Mouse (Mus musculus): ENCODE measurements around the gene Cyb5rl. TPM values are rescaled to one million over a fixed set of nuclear protein-coding genes. Genes with fewer than 3 reads are reported as not detected.

Cyb5rl gene
- polyA plus RNA-seq, 1 experiment from 2014 or later = 4.1 TPM

DNA sequence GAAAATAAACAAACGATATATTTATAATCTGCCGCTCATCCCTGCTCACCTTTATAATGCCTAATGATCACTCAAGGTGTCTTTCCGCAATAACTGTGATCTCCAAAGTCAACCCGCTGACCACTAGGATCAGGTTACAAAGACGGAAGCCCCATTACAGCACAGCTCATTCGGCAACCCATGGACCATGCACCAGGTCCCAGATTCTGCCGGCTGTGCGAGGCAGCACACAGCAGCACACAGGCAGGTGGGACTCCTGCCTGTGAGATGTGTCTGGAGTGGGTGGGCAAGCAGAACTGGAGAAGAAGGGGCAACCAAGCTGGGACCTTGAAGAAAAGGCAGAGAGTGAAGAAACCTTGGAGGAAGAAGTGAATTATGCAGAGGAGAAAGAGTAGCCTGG is 47.5 kb downstream of the Cyb5rl start:
- no peak for ATAC-seq

GRCm38 (mm10) chr4:107117741-107118385 is 51.1 kb downstream of the Cyb5rl start:
- WGBS = 93% methylated on average over 2 of the region's 2 CpGs
- H3K36me3 ChIP-seq (ENCODE audit: control insufficient read depth, insufficient read depth, low read length) = no peaks in the 10 kb centered on the region
- no peaks in the 10 kb centered on the region for H3K9me3 ChIP-seq (replicated peaks; ENCODE audit: control insufficient read depth, low read length, poor library complexity, severe bottlenecking)
- H3K4me2 ChIP-seq (ENCODE audit: low read length) = no peak overlapping the region
- H3K4me3 ChIP-seq (ENCODE audit: low read depth, low read length) = no peak overlapping the region
- H3K4me1 ChIP-seq (ENCODE audit: control insufficient read depth, insufficient read depth, low read length) = no peaks in the 10 kb centered on the region
- H3K27me3 ChIP-seq (ENCODE audit: control insufficient read depth, insufficient read depth, low read depth, low read length) = no peaks in the 10 kb centered on the region
- H3K9ac ChIP-seq (ENCODE audit: low read depth, low read length) = no peak overlapping the region
- ATAC-seq = no peak
- no peak overlapping the region for H3K27ac ChIP-seq (ENCODE audit: low read length)

More for the DNA sequence above, 47.5 kb downstream of the Cyb5rl start:
- Histone ChIP-seq H3K27me3 (ENCODE audit: control insufficient read depth, insufficient read depth, low read depth, low read length) (no peaks in the 10 kb centered on the region), H3K4me1 (ENCODE audit: control insufficient read depth, insufficient read depth, low read length) (no peaks in the 10 kb centered on the region), H3K9me3 (replicated peaks; ENCODE audit: control insufficient read depth, low read length, poor library complexity, severe bottlenecking) (no peaks in the 10 kb centered on the region), H3K4me3 (ENCODE audit: low read depth, low read length) (no peak overlapping the region), H3K9ac (ENCODE audit: low read depth, low read length) (no peak overlapping the region), H3K4me2 (ENCODE audit: low read length) (no peak overlapping the region), H3K27ac (ENCODE audit: low read length) (no peak overlapping the region), H3K36me3 (ENCODE audit: control insufficient read depth, insufficient read depth, low read length) (no peaks in the 10 kb centered on the region)
- WGBS = 56% methylated on average over 8 of the region's 8 CpGs

- 59% methylated on average over 4 of the region's 4 CpGs for WGBS
- Histone ChIP-seq H3K27ac (ENCODE audit: low read length) (no peak overlapping the region), H3K36me3 (ENCODE audit: control insufficient read depth, insufficient read depth, low read length) (no peaks in the 10 kb centered on the region), H3K4me2 (ENCODE audit: low read length) (no peak overlapping the region), H3K4me1 (ENCODE audit: control insufficient read depth, insufficient read depth, low read length) (no peaks in the 10 kb centered on the region), H3K4me3 (ENCODE audit: low read depth, low read length) (no peak overlapping the region), H3K9me3 (replicated peaks; ENCODE audit: control insufficient read depth, low read length, poor library complexity, severe bottlenecking) (no peaks in the 10 kb centered on the region), H3K27me3 (ENCODE audit: control insufficient read depth, insufficient read depth, low read depth, low read length) (no peaks in the 10 kb centered on the region), H3K9ac (ENCODE audit: low read depth, low read length) (no peak overlapping the region)
- no peak for ATAC-seq
Measured at GRCm38 (mm10) chr4:107119056-107119455, 52.3 kb downstream of the Cyb5rl start.

DNA sequence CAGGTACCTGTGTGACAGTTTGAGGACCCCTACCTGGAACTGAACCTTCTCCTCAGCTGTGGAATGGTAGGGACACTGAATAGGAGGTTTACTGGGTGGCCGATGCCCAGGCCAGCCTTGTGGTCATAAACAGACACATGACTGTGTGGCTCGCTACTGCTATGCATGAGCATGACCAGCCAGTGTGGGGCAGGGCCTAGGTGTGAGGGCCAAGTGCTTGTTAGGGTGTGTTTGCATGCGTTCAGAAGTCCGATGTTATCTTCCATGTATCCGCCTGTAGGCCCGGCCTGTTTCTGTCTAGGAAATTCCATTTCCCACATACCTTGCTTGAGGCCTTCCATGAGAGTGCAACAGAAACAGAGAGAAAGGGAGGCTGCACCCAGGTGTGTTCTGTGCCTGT is 53.9 kb downstream of the Cyb5rl start:
- Histone ChIP-seq H3K4me1 (ENCODE audit: control insufficient read depth, insufficient read depth, low read length) (no peaks in the 10 kb centered on the region), H3K4me3 (ENCODE audit: low read depth, low read length) (no peak overlapping the region), H3K4me2 (ENCODE audit: low read length) (no peak overlapping the region), H3K9me3 (replicated peaks; ENCODE audit: control insufficient read depth, low read length, poor library complexity, severe bottlenecking) (no peaks in the 10 kb centered on the region), H3K27ac (ENCODE audit: low read length) (no peak overlapping the region), H3K9ac (ENCODE audit: low read depth, low read length) (no peak overlapping the region), H3K27me3 (ENCODE audit: control insufficient read depth, insufficient read depth, low read depth, low read length) (no peaks in the 10 kb centered on the region), H3K36me3 (ENCODE audit: control insufficient read depth, insufficient read depth, low read length) (no peaks in the 10 kb centered on the region)
- no peak for ATAC-seq
- 88% methylated on average over 6 of the region's 6 CpGs for WGBS

DNA sequence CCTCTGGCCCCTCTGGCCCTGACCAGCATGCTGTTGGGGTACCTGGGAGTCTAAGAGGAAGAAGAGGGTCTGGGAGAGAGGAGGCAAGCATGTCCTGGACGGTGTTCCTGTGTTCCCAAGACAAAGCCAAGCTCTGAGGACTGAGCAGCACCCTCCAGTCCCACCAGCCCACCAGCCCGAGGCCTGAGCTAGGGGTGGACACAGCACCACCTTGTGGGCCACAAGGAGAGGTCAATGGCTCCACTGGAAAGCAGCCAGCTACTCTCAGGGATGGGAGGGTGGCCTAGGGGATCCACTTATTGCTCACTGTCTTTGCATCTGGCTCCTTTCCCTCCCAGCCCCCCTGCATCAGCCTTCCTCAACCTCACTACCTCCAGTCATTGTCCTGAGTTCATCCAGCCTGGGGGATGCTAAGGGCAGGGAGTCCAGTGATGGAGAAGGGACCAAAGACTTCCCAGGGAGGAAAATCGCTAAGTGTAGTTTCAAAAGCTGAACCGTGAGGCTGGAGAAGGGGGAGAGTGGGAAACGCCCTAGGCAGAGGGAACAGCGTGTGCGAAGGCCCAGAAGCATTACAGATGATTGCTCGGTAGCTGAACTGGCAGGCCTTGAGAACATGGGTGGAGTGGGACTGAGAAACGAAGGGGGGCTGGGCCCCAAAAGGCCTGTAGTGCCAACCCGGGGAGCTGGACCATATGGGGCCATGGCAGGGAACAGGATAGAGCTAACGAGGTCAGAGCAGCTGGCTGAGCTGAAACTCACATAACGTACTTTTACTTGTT is 54.6 kb downstream of the Cyb5rl start:
- H3K27ac ChIP-seq (ENCODE audit: low read length) = no peak overlapping the region
- no peak overlapping the region for H3K9ac ChIP-seq (ENCODE audit: low read depth, low read length)
- H3K4me3 ChIP-seq (ENCODE audit: low read depth, low read length) = no peak overlapping the region
- H3K36me3 ChIP-seq (ENCODE audit: control insufficient read depth, insufficient read depth, low read length) = no peaks in the 10 kb centered on the region
- H3K4me2 ChIP-seq (ENCODE audit: low read length) = no peak overlapping the region
- 42% methylated on average over 12 of the region's 12 CpGs for WGBS
- H3K9me3 ChIP-seq (replicated peaks; ENCODE audit: control insufficient read depth, low read length, poor library complexity, severe bottlenecking) = no peaks in the 10 kb centered on the region
- peak; percentile 52; the same call in 1 of the 2 replicates for ATAC-seq
- no peaks in the 10 kb centered on the region for H3K4me1 ChIP-seq (ENCODE audit: control insufficient read depth, insufficient read depth, low read length)
- no peaks in the 10 kb centered on the region for H3K27me3 ChIP-seq (ENCODE audit: control insufficient read depth, insufficient read depth, low read depth, low read length)

DNA sequence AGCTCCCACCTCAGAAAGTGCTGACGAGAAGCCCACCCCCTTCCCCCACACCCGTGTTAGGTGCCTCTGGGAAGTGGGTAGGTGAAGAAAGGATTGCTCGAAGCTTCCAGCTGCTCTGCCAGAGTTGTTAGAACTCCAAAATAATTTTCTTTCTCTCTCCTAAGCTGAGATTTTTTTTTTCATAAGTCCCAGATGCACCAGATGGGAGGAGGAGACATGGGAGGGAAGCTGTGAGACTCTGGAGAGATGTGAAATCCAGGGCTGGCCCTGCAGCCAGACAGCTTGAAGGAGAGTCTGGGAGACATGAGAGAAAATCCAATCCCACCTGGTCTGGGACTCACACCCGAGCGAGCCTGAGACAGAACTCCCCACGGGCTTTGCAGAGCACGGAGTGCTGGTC is 57.6 kb downstream of the Cyb5rl start:
- ATAC-seq = no peak
- H3K9me3 ChIP-seq (replicated peaks; ENCODE audit: control insufficient read depth, low read length, poor library complexity, severe bottlenecking) = no peaks in the 10 kb centered on the region
- H3K27ac ChIP-seq (ENCODE audit: low read length) = no peak overlapping the region
- peaks cover 13% of the 10 kb centered on the region for H3K4me1 ChIP-seq (ENCODE audit: control insufficient read depth, insufficient read depth, low read length)
- H3K27me3 ChIP-seq (ENCODE audit: control insufficient read depth, insufficient read depth, low read depth, low read length) = no peaks in the 10 kb centered on the region
- H3K4me3 ChIP-seq (ENCODE audit: low read depth, low read length) = no peak overlapping the region
- H3K36me3 ChIP-seq (ENCODE audit: control insufficient read depth, insufficient read depth, low read length) = no peaks in the 10 kb centered on the region
- WGBS = 68% methylated on average over 7 of the region's 7 CpGs
- H3K9ac ChIP-seq (ENCODE audit: low read depth, low read length) = no peak overlapping the region
- no peak overlapping the region for H3K4me2 ChIP-seq (ENCODE audit: low read length)

DNA sequence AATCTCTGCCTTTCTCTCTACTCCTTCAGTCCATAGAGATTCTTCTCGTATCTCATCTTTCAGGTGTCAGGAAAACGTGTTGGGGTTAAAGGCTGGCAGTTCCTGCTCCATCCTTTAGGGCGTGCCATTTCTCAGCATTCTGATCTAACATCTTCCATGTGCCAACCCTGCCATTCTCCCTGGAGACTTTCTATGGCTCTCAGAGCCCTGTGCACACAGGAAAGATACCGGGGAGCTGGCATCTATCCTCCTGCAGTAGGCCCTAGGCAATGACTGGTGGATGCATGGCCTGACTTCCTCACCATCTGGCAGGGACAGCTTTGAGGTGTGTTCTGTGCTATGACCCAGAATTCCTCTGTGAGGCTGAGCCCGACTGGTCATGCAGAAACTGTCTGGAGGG is 58.3 kb downstream of the Cyb5rl start:
- Histone ChIP-seq H3K4me1 (ENCODE audit: control insufficient read depth, insufficient read depth, low read length) (peaks cover 13% of the 10 kb centered on the region), H3K9ac (ENCODE audit: low read depth, low read length) (no peak overlapping the region), H3K36me3 (ENCODE audit: control insufficient read depth, insufficient read depth, low read length) (no peaks in the 10 kb centered on the region), H3K4me3 (ENCODE audit: low read depth, low read length) (no peak overlapping the region), H3K9me3 (replicated peaks; ENCODE audit: control insufficient read depth, low read length, poor library complexity, severe bottlenecking) (no peaks in the 10 kb centered on the region), H3K27me3 (ENCODE audit: control insufficient read depth, insufficient read depth, low read depth, low read length) (no peaks in the 10 kb centered on the region), H3K4me2 (ENCODE audit: low read length) (no peak overlapping the region), H3K27ac (ENCODE audit: low read length) (no peak overlapping the region)
- ATAC-seq = no peak
- WGBS = 47% methylated on average over 5 of the region's 5 CpGs

DNA sequence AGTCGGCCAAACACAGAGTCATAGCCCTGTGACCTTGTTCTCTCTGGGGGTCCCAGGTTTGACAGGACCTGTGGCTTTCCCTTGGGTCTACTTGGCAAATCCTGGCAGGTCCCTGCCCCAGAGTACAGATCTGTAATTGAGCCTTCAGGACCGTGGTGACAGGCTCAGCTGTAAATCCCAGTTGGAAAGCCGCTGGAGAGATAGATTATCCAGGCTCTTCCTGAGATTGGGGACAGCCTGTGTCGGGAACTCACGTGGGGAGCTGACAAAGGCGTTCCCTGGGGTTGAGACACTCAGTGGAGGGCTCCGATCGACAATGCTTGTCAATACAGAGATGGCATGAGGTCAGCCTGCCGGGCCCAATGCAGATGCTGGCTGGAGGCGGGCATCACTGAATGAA is 59.6 kb downstream of the Cyb5rl start:
- Histone ChIP-seq H3K36me3 (ENCODE audit: control insufficient read depth, insufficient read depth, low read length) (no peaks in the 10 kb centered on the region), H3K4me3 (ENCODE audit: low read depth, low read length) (no peak overlapping the region), H3K4me1 (ENCODE audit: control insufficient read depth, insufficient read depth, low read length) (peaks cover 16% of the 10 kb centered on the region), H3K9ac (ENCODE audit: low read depth, low read length) (no peak overlapping the region), H3K9me3 (replicated peaks; ENCODE audit: control insufficient read depth, low read length, poor library complexity, severe bottlenecking) (no peaks in the 10 kb centered on the region), H3K27me3 (ENCODE audit: control insufficient read depth, insufficient read depth, low read depth, low read length) (no peaks in the 10 kb centered on the region), H3K27ac (ENCODE audit: low read length) (no peak overlapping the region), H3K4me2 (ENCODE audit: low read length) (no peak overlapping the region)
- 27% methylated on average over 10 of the region's 10 CpGs for WGBS
- ATAC-seq = no peak

DNA sequence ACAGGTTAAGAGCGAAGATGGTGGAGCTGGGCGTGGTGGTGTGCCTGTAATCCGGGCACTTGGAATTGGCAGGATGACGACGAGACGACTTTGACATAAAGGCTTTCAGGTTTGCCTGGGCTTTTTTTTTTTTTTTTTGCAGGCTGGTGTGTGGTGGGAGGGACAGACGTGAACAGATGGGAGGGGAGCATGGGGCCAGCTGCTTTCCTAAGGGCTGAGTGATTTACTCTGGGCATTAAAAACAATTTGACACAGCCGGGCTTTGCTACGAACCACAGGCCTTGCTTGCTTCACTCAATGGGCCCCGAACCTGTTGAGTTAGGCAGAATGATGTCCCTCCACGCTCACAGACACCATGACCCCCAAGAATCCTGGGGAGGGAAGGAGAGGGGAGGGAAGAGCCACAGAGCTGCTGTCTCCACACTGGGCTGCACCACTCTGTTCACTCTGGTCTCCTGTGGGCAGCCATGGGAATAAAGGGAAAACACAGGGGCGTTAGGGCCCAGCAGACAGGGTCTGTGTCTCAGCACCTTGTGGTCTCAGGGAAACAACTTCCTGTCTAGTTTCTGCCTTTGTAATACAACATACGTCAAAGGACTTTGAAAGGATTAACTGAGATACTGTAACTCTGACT is 60.2 kb downstream of the Cyb5rl start:
- Histone ChIP-seq H3K4me1 (ENCODE audit: control insufficient read depth, insufficient read depth, low read length) (peaks cover 16% of the 10 kb centered on the region), H3K4me3 (ENCODE audit: low read depth, low read length) (no peak overlapping the region), H3K4me2 (ENCODE audit: low read length) (no peak overlapping the region), H3K27me3 (ENCODE audit: control insufficient read depth, insufficient read depth, low read depth, low read length) (no peaks in the 10 kb centered on the region), H3K27ac (ENCODE audit: low read length) (no peak overlapping the region), H3K9ac (ENCODE audit: low read depth, low read length) (no peak overlapping the region), H3K36me3 (ENCODE audit: control insufficient read depth, insufficient read depth, low read length) (no peaks in the 10 kb centered on the region), H3K9me3 (replicated peaks; ENCODE audit: control insufficient read depth, low read length, poor library complexity, severe bottlenecking) (no peaks in the 10 kb centered on the region)
- 32% methylated on average over 13 of the region's 13 CpGs for WGBS
- ATAC-seq = no peak
